Mouse (Mus musculus): ENCODE results near the gene Lrrc41.

GRCm38 (mm10) chr4:116075631-116076368, 731 bp downstream of the Lrrc41 start:
- TF ChIP-seq CTCF (IDR thresholded peaks at IDR 0.05; ENCODE audit: low read depth), result no peak
- no peak for TF ChIP-seq EP300 (IDR thresholded peaks at IDR 0.05; ENCODE audit: low read depth)
